In the genomic region with DNA sequence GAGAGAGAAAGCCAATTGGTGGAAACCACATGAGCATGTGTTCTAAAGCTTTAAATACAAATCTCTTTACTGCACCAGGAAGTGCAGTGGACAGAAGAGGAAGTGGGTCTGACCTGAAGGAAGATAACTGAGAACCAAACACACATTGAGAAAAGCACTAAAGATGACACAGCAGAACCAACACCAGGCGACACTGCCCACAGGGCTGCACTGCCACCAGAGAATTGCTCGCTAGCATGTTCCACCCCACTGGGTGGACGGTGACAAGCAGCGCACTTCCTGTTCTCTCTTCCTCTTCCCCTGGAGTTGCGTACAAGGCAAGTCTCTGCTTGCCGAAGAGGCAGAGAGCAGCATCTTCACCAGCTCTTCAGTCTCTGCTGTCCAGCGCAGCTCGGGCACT, we compare ENCODE assay signal across 12 mouse cellular contexts.
DNase-seq lines count a peak whose midpoint lies in the region; ATAC-seq and TF ChIP-seq lines count a peak whose summit lies in the region.
"Had no signal": no experiment of that assay in that cellular context is flagged by ENCODE, and none has a peak within 500 bp of the region (broad histone marks: within the 10 kb centered on the region; RNA-seq: fewer than 3 reads in every experiment).

No protein-coding gene starts in this region.

- no peak overlapping the region for H3K4me3 ChIP-seq in left cerebral cortex, adult 2 months
- H3K4me3 ChIP-seq: embryonic facial prominence, embryonic 15.5 days; hindbrain, embryonic 10.5 days; limb, embryonic 15.5 days had no signal

- peak; percentile 18 to 46 for DNase-seq in left cerebral cortex, postnatal 25 days (ENCODE audit: low spot score in 2 of 2)
- no peak for DNase-seq in left cerebral cortex, adult 2 months (ENCODE audit: extremely low spot score in 1 of 2, low spot score in 2 of 2)
- peak; percentile 4 to 14 for DNase-seq in thymus, postnatal 36 days
- DNase-seq in cerebellum, adult 9-11 months = no peak
- no peak for DNase-seq in gastrocnemius, postnatal 14 days
- no peak for DNase-seq in gastrocnemius, postnatal 4 days (ENCODE audit: low spot score in 2 of 2)
- DNase-seq: right cerebral cortex, adult 18-20 months had no signal

- intact Hi-C loops in left cerebral cortex, postnatal 25 days (cut with DNase I) = no loop called here
- intact Hi-C loops in left cerebral cortex, adult 2 months (cut with DNase I) = no loop called here
- intact Hi-C loops in gastrocnemius, postnatal 14 days (cut with DNase I; ENCODE audit: low total_unique reads) = no loop called here

- H3K27ac ChIP-seq in left cerebral cortex, adult 2 months = no peak overlapping the region
- H3K27ac ChIP-seq: embryonic facial prominence, embryonic 15.5 days; hindbrain, embryonic 10.5 days; limb, embryonic 15.5 days had no signal

- peak; percentile 52 for ATAC-seq in inflammation-experienced regulatory T-cells, adult 6 months
- ATAC-seq in megakaryocyte progenitor cell, adult 5-6 weeks (replicated peaks; ENCODE audit: poor library complexity) = peak; percentile 96

- no peak for TF ChIP-seq CTCF in left cerebral cortex, adult 2 months (IDR thresholded peaks at IDR 0.05)

Comparison
In these comparisons a context has a peak if more than half of its experiments do, and no peak if none do; other contexts are left out.
1. DNase-seq: peak in left cerebral cortex, postnatal 25 days (2 of 2) and thymus, postnatal 36 days (2 of 2); none in left cerebral cortex, adult 2 months (0 of 2), cerebellum, adult 9-11 months (single experiment), gastrocnemius, postnatal 14 days (single experiment) and gastrocnemius, postnatal 4 days (0 of 2).